In genomic region chr7:54505235-54505634, GRCm38 (mm10) we compare ENCODE assay signal across 25 mouse cellular contexts.
DNase-seq lines count a peak whose midpoint lies in the region; ATAC-seq and TF ChIP-seq lines count a peak whose summit lies in the region.
"Had no signal": no experiment of that assay in that cellular context is flagged by ENCODE, and none has a peak within 500 bp of the region (broad histone marks: within the 10 kb centered on the region; RNA-seq: fewer than 3 reads in every experiment).

No protein-coding gene starts in this region.

- no peaks in the 10 kb centered on the region for H3K27me3 ChIP-seq in forebrain, embryonic 12.5 days
- no peaks in the 10 kb centered on the region for H3K27me3 ChIP-seq in forebrain, embryonic 10.5 days (ENCODE audit: poor library complexity, severe bottlenecking)
- no peaks in the 10 kb centered on the region for H3K27me3 ChIP-seq in hindbrain, embryonic 15.5 days
- no peaks in the 10 kb centered on the region for H3K27me3 ChIP-seq in hindbrain, embryonic 11.5 days (ENCODE audit: control insufficient read depth, insufficient read depth, low read length)
- H3K27me3 ChIP-seq in hindbrain, postnatal 0 days (ENCODE audit: insufficient read depth, low read length), result no peaks in the 10 kb centered on the region
- H3K27me3 ChIP-seq: embryonic facial prominence, embryonic 12.5 days; liver, embryonic 12.5 days; Patski had no signal

- H3K36me3 ChIP-seq in forebrain, embryonic 12.5 days (replicated peaks), result no peaks in the 10 kb centered on the region
- H3K36me3 ChIP-seq in forebrain, embryonic 10.5 days (replicated peaks), result no peaks in the 10 kb centered on the region
- no peaks in the 10 kb centered on the region for H3K36me3 ChIP-seq in hindbrain, embryonic 15.5 days
- H3K36me3 ChIP-seq in hindbrain, embryonic 11.5 days (ENCODE audit: control insufficient read depth, insufficient read depth, low read length), result no peaks in the 10 kb centered on the region
- H3K36me3 ChIP-seq in hindbrain, postnatal 0 days (ENCODE audit: insufficient read depth, low read length), result no peaks in the 10 kb centered on the region
- H3K36me3 ChIP-seq: embryonic facial prominence, embryonic 12.5 days; liver, embryonic 12.5 days had no signal

- no peak overlapping the region for H3K4me3 ChIP-seq in forebrain, embryonic 12.5 days (replicated peaks)
- no peak overlapping the region for H3K4me3 ChIP-seq in forebrain, embryonic 10.5 days
- no peak overlapping the region for H3K4me3 ChIP-seq in hindbrain, embryonic 15.5 days
- no peak overlapping the region for H3K4me3 ChIP-seq in hindbrain, embryonic 11.5 days (ENCODE audit: low read depth, low read length)
- H3K4me3 ChIP-seq in hindbrain, postnatal 0 days (ENCODE audit: low read length), result no peak overlapping the region
- H3K4me3 ChIP-seq: embryonic facial prominence, embryonic 12.5 days; layer of hippocampus, adult 2 months; left cerebral cortex, adult 2 months; liver, embryonic 12.5 days had no signal

- peak; percentile 51; the same call in 1 of the 2 replicates for ATAC-seq in forebrain, embryonic 12.5 days (ENCODE audit: low FRiP score)
- peak; percentile 38; the same call in 1 of the 2 replicates for ATAC-seq in hindbrain, embryonic 15.5 days (ENCODE audit: low FRiP score, low read depth)
- no peak for ATAC-seq in hindbrain, embryonic 11.5 days (ENCODE audit: low FRiP score)
- ATAC-seq in hindbrain, postnatal 0 days, result peak; percentile 83
- ATAC-seq: liver, embryonic 12.5 days; liver, postnatal 0 days; Patski had no signal

- H3K4me2 ChIP-seq in forebrain, embryonic 12.5 days, result no peak overlapping the region
- H3K4me2 ChIP-seq in hindbrain, embryonic 15.5 days, result no peak overlapping the region
- H3K4me2 ChIP-seq in hindbrain, embryonic 11.5 days (replicated peaks; ENCODE audit: low read depth, low read length), result no peak overlapping the region
- H3K4me2 ChIP-seq in hindbrain, postnatal 0 days (ENCODE audit: low read depth, low read length), result no peak overlapping the region
- H3K4me2 ChIP-seq: embryonic facial prominence, embryonic 12.5 days; heart, embryonic 11.5 days; liver, embryonic 12.5 days had no signal

- no peaks in the 10 kb centered on the region for H3K9me3 ChIP-seq in forebrain, embryonic 12.5 days
- H3K9me3 ChIP-seq in forebrain, embryonic 10.5 days, result no peaks in the 10 kb centered on the region; the same call in 1 of the 2 replicates
- no peaks in the 10 kb centered on the region for H3K9me3 ChIP-seq in hindbrain, embryonic 15.5 days
- no peaks in the 10 kb centered on the region for H3K9me3 ChIP-seq in hindbrain, embryonic 11.5 days (ENCODE audit: control insufficient read depth, low read length)
- H3K9me3 ChIP-seq in hindbrain, postnatal 0 days (ENCODE audit: low read length), result no peaks in the 10 kb centered on the region
- H3K9me3 ChIP-seq: embryonic facial prominence, embryonic 12.5 days had no signal

- no peak for DNase-seq in forebrain, embryonic 10.5 days (ENCODE audit: extremely low spot score, low spot score)
- no peak for DNase-seq in hindbrain, embryonic 11.5 days (ENCODE audit: low spot score)
- peak; percentile 7 for DNase-seq in brain, adult 2 months (ENCODE audit: low read depth, low spot score)
- peak; percentile 64 for DNase-seq in hindbrain, postnatal 0 days (ENCODE audit: low spot score)
- DNase-seq in kidney, adult 9 months, result no peak
- no peak for DNase-seq in thymus, postnatal 25 days
- DNase-seq: adrenal gland, postnatal 10 days; cerebellum, adult 18-20 months; gastrocnemius, postnatal 36 days; heart, adult 18-20 months; heart, postnatal 4 days; kidney, adult 18-20 months; kidney, postnatal 36 days; liver, postnatal 0 days; lung, postnatal 36 days; retina, postnatal 1 day; right cerebral cortex, postnatal 14 days had no signal

- no peak overlapping the region for H3K27ac ChIP-seq in forebrain, embryonic 12.5 days
- H3K27ac ChIP-seq in forebrain, embryonic 10.5 days, result no peak overlapping the region
- H3K27ac ChIP-seq in hindbrain, embryonic 15.5 days (replicated peaks), result no peak overlapping the region
- no peak overlapping the region for H3K27ac ChIP-seq in hindbrain, embryonic 11.5 days (ENCODE audit: low read depth, low read length)
- no peak overlapping the region for H3K27ac ChIP-seq in hindbrain, postnatal 0 days
- H3K27ac ChIP-seq: embryonic facial prominence, embryonic 12.5 days; layer of hippocampus, adult 2 months; left cerebral cortex, adult 2 months; liver, embryonic 12.5 days had no signal

- no peak overlapping the region for H3K9ac ChIP-seq in forebrain, embryonic 12.5 days
- no peak overlapping the region for H3K9ac ChIP-seq in hindbrain, embryonic 15.5 days
- H3K9ac ChIP-seq in hindbrain, embryonic 11.5 days (ENCODE audit: low read depth, low read length), result no peak overlapping the region
- no peak overlapping the region for H3K9ac ChIP-seq in hindbrain, postnatal 0 days (replicated peaks; ENCODE audit: low read length)
- H3K9ac ChIP-seq: embryonic facial prominence, embryonic 12.5 days; liver, embryonic 12.5 days; liver, postnatal 0 days had no signal

- no peak for TF ChIP-seq CTCF in hindbrain, postnatal 0 days (IDR thresholded peaks at IDR 0.05; ENCODE audit: low read depth)

- H3K4me1 ChIP-seq in forebrain, embryonic 12.5 days, result no peaks in the 10 kb centered on the region
- H3K4me1 ChIP-seq in forebrain, embryonic 10.5 days, result no peaks in the 10 kb centered on the region
- no peaks in the 10 kb centered on the region for H3K4me1 ChIP-seq in hindbrain, embryonic 15.5 days (replicated peaks)
- H3K4me1 ChIP-seq in hindbrain, embryonic 11.5 days (replicated peaks; ENCODE audit: control insufficient read depth, insufficient read depth, low read length), result no peaks in the 10 kb centered on the region
- H3K4me1 ChIP-seq in hindbrain, postnatal 0 days (ENCODE audit: insufficient read depth, low read length), result no peaks in the 10 kb centered on the region
- H3K4me1 ChIP-seq: embryonic facial prominence, embryonic 12.5 days; liver, embryonic 12.5 days had no signal

Comparison
In these comparisons a context has a peak if more than half of its experiments do, and no peak if none do; other contexts are left out.
1. DNase-seq: peak in brain, adult 2 months (single experiment) and hindbrain, postnatal 0 days (single experiment); none in forebrain, embryonic 10.5 days (single experiment), hindbrain, embryonic 11.5 days (single experiment), kidney, adult 9 months (single experiment) and thymus, postnatal 25 days (single experiment).